Mouse (Mus musculus) midbrain, embryonic 13.5 days (tissue): ENCODE measurements at regions not wholly inside any gene's neighbourhood (a gene's known extent, or its start where the extent isn't known, plus 50 kb on each side); places are given as distances from the start of the nearest gene placed in this dataset.

Experiments used
- ATAC-seq: fragments of 200-750 bp; cut with Nextera tagmentation; 2 replicates; pipeline ENCODE4 v1.8.0; 2017; ENCODE audit warnings: mild to moderate bottlenecking, moderate TSS enrichment, moderate library complexity
- H3K27ac ChIP-seq: fragments of 300-500 bp; sonication (generic); 2 replicates; pipeline ENCODE4 v1.5.1; 2015; ENCODE audit warnings: inconsistent platforms, mild to moderate bottlenecking, moderate library complexity
- H3K27me3 ChIP-seq: fragments of 300-500 bp; sonication (generic); 2 replicates; pipeline ENCODE4 v1.6.1; 2015; ENCODE audit warnings: mild to moderate bottlenecking, inconsistent platforms
- H3K36me3 ChIP-seq: fragments of 300-500 bp; sonication (generic); 2 replicates; pipeline ENCODE4 v1.6.1; 2015; ENCODE audit warnings: mild to moderate bottlenecking, inconsistent platforms
- H3K4me1 ChIP-seq: fragments of 300-500 bp; sonication (generic); replicated peaks from 2 replicates; pipeline ENCODE4 v1.6.1; 2015; ENCODE audit warnings: inconsistent platforms
- H3K4me2 ChIP-seq: fragments of 300-500 bp; sonication (generic); replicated peaks from 2 replicates; pipeline ENCODE4 v1.6.1; 2015; ENCODE audit warnings: moderate library complexity, mild to moderate bottlenecking, inconsistent platforms
- H3K4me3 ChIP-seq: fragments of 300-500 bp; sonication (generic); replicated peaks from 2 replicates; pipeline ENCODE4 v1.5.1; 2015; ENCODE audit warnings: mild to moderate bottlenecking, inconsistent platforms
- H3K9ac ChIP-seq: fragments of 300-500 bp; sonication (generic); replicated peaks from 2 replicates; pipeline ENCODE4 v1.6.1; 2015; ENCODE audit warnings: mild to moderate bottlenecking, inconsistent platforms
- H3K9me3 ChIP-seq: fragments of 300-500 bp; sonication (generic); 2 replicates; pipeline ENCODE4 v1.6.1; 2016; ENCODE audit warnings: mild to moderate bottlenecking, inconsistent platforms
- whole genome bisulfite sequencing: fragments of 180-500 bp; shearing (Covaris S2); methylation state at CpG from one replicate; pipeline ENCODE4 v1.1.7; 2015; 5-methylcytosine and 5-hydroxymethylcytosine counted together

DNA sequence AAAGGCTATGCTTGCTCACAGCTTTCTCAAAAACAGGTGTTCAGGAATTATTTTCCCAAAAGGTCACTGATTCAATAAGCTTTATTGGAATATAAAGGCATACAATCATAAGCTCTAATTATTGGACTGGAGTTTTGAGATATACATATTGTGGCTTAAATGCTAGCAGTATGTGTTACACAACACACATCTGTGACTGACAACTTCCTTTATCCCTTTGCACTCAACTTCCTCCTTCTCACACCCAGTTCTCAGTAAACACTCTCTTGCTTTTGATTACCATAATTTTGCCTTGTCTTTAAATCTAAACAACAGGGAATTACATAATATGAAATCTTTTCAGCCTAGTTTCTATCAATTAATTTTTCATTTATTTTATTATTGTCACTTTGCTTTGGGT is 222.5 kb downstream of the Snx13 start:
- no peaks in the 10 kb centered on the region for H3K9me3 ChIP-seq
- ATAC-seq = no peak
- no peak overlapping the region for H3K27ac ChIP-seq
- H3K36me3 ChIP-seq = no peaks in the 10 kb centered on the region
- H3K4me3 ChIP-seq = no peak overlapping the region
- no peak overlapping the region for H3K9ac ChIP-seq
- H3K4me1 ChIP-seq = no peaks in the 10 kb centered on the region
- no peaks in the 10 kb centered on the region for H3K27me3 ChIP-seq
- H3K4me2 ChIP-seq = no peak overlapping the region

DNA sequence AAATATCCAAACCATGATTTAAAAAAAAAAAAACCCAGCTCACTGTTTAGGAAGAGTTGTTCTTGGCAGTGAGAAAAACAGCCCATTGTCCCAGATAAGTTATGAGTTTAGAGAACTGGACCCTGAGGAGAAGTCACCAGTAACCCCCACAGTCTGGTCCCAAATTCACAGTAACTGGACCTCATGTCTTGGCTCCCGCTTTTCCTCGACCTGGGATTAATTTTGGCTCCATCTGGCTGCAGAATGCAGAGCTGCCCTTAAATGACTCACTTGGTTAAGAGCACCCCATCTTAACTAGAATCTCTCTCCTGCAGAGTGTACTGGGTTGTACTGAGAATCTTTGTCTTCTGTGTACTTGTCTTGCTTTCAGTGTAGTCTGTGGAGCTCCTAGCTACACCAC is 221.0 kb downstream of the Snx13 start:
- no peaks in the 10 kb centered on the region for H3K4me1 ChIP-seq
- ATAC-seq = no peak
- no peaks in the 10 kb centered on the region for H3K9me3 ChIP-seq
- H3K27ac ChIP-seq = no peak overlapping the region
- no peaks in the 10 kb centered on the region for H3K27me3 ChIP-seq
- H3K4me2 ChIP-seq = no peak overlapping the region
- 77% methylated on average over 2 of the region's 2 CpGs for WGBS
- H3K9ac ChIP-seq = no peak overlapping the region
- H3K4me3 ChIP-seq = no peak overlapping the region
- no peaks in the 10 kb centered on the region for H3K36me3 ChIP-seq

DNA sequence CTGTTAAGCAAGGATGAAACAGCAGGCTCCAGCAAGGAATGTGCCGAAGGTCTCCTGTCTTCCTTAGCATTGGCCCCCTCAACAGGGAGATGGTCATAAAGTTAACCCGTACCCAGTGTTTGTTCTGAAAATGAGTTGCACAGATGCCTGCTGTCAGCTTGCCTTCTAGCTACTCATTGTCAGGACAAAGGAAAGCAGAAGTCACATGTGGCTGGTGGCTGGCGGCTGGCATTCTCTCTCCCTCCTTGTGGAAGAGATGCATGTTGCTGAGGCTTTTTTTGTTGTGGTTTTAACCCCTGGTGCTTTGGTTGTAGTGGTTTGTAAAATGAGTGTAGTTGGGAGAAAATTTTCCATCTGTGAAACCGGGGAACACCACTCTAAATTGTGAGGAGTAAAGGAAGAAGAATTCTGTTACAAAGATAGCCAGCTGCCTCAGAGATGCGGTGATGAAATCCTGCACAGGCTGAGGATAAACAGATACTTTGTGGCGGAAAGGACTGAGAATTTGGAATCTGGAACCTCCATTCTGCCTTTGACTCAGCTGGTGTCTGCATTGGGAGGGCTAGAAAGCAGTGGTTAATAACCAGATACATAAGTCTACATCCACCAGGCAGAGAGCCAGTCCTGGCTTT is 220.2 kb downstream of the Snx13 start:
- no peak overlapping the region for H3K4me3 ChIP-seq
- no peaks in the 10 kb centered on the region for H3K27me3 ChIP-seq
- H3K4me2 ChIP-seq = no peak overlapping the region
- H3K9me3 ChIP-seq = no peaks in the 10 kb centered on the region
- H3K27ac ChIP-seq = no peak overlapping the region
- no peaks in the 10 kb centered on the region for H3K36me3 ChIP-seq
- 68% methylated on average over 6 of the region's 6 CpGs for WGBS
- no peaks in the 10 kb centered on the region for H3K4me1 ChIP-seq
- H3K9ac ChIP-seq = no peak overlapping the region
- no peak for ATAC-seq

DNA sequence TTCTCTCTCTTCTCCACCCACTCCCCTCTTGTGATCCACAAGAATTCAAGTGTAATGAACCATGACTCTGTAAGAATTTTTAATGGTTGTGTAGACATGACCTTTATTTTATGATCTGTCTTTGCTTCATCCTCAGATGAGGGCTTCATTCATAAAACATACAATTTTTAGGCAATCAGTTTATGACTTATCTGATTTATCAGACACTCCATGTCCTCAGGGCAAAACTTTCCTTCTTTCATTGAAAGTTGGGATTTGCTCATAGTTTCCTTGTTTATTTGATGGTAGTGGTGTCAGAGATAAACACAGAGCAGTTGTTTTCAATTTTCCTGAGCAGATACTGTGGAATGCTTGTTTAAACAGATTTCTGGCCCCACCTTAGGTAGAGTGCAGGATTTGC is 212.8 kb downstream of the Snx13 start:
- H3K9me3 ChIP-seq = no peaks in the 10 kb centered on the region
- H3K4me3 ChIP-seq = no peak overlapping the region
- no peak for ATAC-seq
- H3K4me2 ChIP-seq = no peak overlapping the region
- no peaks in the 10 kb centered on the region for H3K27me3 ChIP-seq
- no peaks in the 10 kb centered on the region for H3K36me3 ChIP-seq
- no peaks in the 10 kb centered on the region for H3K4me1 ChIP-seq
- no peak overlapping the region for H3K27ac ChIP-seq
- H3K9ac ChIP-seq = no peak overlapping the region

DNA sequence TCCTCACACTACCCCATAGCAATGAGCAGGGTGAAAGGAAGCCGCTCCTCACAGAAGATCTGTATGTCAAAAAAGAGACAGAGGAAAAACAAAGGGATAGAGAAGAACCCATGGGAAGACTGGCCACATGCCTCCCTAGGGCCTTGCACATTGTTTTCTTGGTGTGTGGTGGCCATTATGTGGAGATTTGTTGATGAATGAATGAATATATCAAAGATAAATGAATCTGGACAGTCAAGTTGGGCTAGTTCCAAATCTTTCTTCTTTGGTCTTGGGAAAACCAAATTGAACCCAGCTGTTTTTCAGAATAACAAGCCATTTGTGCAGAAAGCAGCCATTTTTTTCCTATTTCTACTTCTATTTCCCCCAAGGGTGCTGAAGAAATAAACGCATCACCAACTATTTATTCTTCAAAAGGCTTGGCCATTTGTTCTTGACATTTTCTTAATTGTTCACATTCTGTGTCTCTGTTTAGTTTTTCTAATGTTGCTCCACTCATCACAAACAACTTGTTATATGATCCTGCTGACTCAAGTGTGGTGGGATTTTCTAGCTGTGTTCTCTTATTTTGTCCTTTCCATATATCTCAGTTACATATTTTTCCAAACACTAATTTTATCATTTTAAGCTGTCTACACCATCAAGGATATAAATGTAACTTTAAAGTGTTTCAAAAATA is 208.9 kb downstream of the Snx13 start:
- Histone ChIP-seq H3K4me1 (no peaks in the 10 kb centered on the region), H3K9ac (no peak overlapping the region), H3K27ac (no peak overlapping the region), H3K36me3 (no peaks in the 10 kb centered on the region), H3K4me2 (no peak overlapping the region), H3K4me3 (no peak overlapping the region), H3K9me3 (no peaks in the 10 kb centered on the region), H3K27me3 (no peaks in the 10 kb centered on the region)
- WGBS = 96% methylated on average over 2 of the region's 2 CpGs
- ATAC-seq = no peak

DNA sequence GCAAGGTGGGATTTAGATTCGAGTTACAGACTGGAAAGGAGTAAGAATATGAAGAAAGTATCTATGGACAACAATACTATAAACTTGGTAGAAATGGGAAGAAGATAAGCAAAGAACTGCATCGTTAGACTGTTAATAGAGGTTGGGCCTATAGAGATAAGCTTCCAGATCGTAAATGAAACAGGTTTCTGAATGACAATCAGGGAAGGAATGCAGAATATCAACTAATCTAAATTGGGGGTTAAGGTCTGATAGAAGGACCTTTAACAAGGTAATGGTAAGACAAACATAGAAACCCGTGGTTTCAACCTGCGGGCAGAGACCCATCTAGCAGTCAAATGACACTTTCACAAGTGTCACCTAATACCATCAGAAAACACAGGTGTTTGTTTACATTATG is 201.5 kb downstream of the Snx13 start:
- Histone ChIP-seq H3K4me3 (no peak overlapping the region), H3K4me2 (no peak overlapping the region), H3K27me3 (no peaks in the 10 kb centered on the region), H3K9me3 (no peaks in the 10 kb centered on the region), H3K4me1 (no peaks in the 10 kb centered on the region), H3K27ac (no peak overlapping the region), H3K9ac (no peak overlapping the region), H3K36me3 (no peaks in the 10 kb centered on the region)
- WGBS = 87% methylated on average over 5 of the region's 5 CpGs
- ATAC-seq = no peak

DNA sequence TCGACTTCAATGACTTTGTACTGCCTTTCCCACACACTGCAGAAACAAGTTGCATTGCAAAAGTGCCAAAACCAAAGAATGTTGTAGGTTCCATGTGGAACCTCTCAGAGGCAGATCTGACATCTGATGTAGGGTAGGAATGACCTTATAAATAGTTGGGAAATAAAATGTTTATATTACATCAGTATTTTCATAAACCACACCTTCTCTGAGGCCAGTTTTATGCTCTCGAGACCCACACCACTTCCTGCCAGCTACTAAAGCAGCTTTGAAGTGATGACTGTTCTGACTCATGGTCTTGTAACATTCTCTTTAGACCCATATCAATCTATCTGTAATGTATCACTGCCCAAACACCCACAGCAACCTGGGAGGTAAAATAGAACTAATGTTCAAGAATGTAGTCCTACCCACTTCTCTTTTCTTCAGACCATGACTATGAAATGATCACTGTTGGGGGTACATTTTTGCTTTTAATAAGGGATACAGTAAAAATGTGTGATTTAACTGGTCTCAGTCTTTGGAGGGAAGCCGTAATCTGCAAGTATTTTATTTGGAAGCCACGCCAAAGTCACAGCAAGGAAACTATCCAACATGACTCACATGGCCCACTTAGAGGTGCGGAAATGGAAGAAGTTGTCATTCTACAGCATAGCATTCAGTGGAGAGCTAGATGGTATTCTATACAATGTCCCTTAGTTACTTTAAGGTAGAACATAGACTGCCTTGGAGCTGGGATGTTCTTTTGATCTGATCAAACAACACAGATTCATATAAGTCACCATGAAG is 199.4 kb downstream of the Snx13 start:
- Histone ChIP-seq H3K9ac (no peak overlapping the region), H3K4me1 (no peaks in the 10 kb centered on the region), H3K27me3 (no peaks in the 10 kb centered on the region), H3K36me3 (no peaks in the 10 kb centered on the region), H3K4me3 (no peak overlapping the region), H3K4me2 (no peak overlapping the region), H3K9me3 (no peaks in the 10 kb centered on the region), H3K27ac (no peak overlapping the region)
- 91% methylated on average over 5 of the region's 5 CpGs for WGBS
- no peak for ATAC-seq

DNA sequence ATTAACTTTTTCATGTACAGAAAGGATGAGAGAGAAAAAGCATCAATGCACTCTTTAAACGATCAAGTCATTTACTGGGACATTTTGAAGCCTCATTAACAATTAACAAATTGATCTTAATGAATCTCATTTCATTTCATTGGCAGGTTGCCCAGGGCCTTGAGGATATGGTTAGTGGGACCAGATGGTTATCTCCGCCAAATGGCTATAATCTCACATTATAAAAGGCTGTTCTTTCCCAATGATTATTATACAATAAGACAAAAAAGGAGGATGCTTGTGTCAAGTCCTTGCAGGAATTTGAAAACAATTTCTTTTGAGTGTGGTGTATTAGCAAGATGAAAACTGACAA is 185.3 kb downstream of the Snx13 start:
- Histone ChIP-seq H3K4me2 (no peak overlapping the region), H3K27ac (no peak overlapping the region), H3K36me3 (no peaks in the 10 kb centered on the region), H3K4me3 (no peak overlapping the region), H3K4me1 (0 out of 2 replicates have a peak, but pooled peaks cover 4% of the 10 kb centered on the region), H3K27me3 (no peaks in the 10 kb centered on the region), H3K9ac (no peak overlapping the region), H3K9me3 (no peaks in the 10 kb centered on the region)
- peak; percentile 45; the same call in 1 of the 2 replicates for ATAC-seq
- 67% methylated on average over 2 of the region's 2 CpGs for WGBS

DNA sequence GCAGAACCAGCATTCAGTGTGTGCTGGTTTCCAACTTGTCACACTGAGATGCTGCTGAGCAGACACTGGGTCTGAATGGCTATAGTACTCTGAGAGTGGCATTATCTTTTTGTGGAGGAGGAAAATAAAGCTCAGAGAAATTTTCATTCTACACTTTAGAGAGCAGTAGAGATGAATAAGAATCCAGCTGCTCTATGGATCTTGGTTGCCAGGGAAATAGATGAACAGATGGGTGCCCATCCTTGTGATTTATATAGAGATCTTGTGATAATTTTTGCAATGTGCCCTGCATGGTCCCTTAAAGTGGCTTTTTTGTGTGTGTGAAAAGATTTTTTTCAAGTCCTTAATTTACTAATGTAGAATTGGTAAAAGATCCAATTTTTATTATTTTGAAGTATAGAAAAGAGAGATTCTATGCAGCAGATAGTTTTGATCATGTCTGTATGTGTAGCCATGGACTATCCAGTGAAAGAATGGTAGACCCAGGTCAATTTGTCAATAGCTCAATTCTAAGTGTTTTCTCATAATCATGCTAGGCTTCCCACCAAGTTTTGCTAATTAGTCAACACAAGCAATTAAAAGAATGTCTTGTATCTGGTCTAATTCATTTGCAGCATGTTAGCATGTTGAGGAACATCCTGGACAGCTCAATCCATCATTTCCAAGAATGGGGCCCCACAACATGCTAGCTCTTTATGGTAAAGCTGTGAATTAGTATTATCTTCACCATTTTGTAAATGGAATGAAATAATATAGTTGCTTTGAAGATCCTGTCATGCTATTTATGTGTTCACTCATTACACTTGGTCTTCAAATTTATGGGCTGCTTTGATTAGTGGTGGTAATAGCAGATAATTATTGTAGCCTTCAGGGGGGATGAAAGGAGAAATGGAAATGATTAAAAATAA is 184.7 kb downstream of the Snx13 start:
- no peaks in the 10 kb centered on the region for H3K27me3 ChIP-seq
- peak; percentile 55; the same call in 1 of the 2 replicates for ATAC-seq
- 0 out of 2 replicates have a peak, but pooled peaks cover 4% of the 10 kb centered on the region for H3K4me1 ChIP-seq
- H3K9me3 ChIP-seq = no peaks in the 10 kb centered on the region
- no peaks in the 10 kb centered on the region for H3K36me3 ChIP-seq
- H3K27ac ChIP-seq = no peak overlapping the region
- H3K9ac ChIP-seq = no peak overlapping the region
- H3K4me2 ChIP-seq = no peak overlapping the region
- no peak overlapping the region for H3K4me3 ChIP-seq

DNA sequence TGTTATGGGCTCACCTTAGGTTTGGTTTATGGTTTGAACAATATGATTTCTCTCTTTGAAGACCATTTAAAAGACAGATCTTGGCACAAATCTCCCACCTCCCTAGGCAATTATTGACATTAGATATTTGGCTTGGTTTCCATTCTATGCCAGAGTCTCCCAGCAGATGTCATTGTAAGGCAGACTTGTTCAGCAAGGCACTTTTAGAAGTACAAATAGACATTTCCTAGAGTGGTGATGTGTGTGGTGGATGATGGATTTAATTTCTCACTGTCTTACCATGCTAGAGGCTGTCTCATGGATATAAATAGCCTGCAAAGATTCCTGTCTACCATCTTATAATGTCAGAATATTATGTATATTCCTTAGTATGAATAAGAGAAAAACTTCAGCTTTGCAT is 173.4 kb downstream of the Snx13 start:
- H3K36me3 ChIP-seq = no peaks in the 10 kb centered on the region
- H3K4me1 ChIP-seq = no peaks in the 10 kb centered on the region
- H3K27me3 ChIP-seq = no peaks in the 10 kb centered on the region
- H3K4me2 ChIP-seq = no peak overlapping the region
- no peak overlapping the region for H3K4me3 ChIP-seq
- no peak overlapping the region for H3K27ac ChIP-seq
- H3K9me3 ChIP-seq = no peaks in the 10 kb centered on the region
- ATAC-seq = no peak
- H3K9ac ChIP-seq = no peak overlapping the region

DNA sequence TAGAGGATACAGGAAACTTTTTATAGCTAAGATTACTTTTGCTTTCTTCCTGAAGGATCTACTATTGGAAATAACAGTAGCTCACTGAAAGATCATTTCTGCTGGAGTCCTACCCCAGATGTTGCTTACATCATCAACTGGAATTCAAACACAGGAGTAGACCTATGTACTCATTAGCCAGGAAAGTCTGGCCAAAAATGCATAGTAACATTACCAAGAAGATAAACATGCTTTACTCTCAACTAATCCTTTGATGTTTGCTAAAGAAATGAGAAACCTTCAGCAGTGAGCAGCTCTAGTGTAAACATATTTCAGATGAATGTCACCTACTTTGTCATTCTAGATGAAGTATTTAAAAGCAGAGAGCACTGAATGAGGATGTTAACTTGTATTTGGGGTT is 173.0 kb downstream of the Snx13 start:
- Histone ChIP-seq H3K4me2 (no peak overlapping the region), H3K36me3 (no peaks in the 10 kb centered on the region), H3K27me3 (no peaks in the 10 kb centered on the region), H3K4me3 (no peak overlapping the region), H3K27ac (no peak overlapping the region), H3K4me1 (no peaks in the 10 kb centered on the region), H3K9me3 (no peaks in the 10 kb centered on the region), H3K9ac (no peak overlapping the region)
- ATAC-seq = no peak

DNA sequence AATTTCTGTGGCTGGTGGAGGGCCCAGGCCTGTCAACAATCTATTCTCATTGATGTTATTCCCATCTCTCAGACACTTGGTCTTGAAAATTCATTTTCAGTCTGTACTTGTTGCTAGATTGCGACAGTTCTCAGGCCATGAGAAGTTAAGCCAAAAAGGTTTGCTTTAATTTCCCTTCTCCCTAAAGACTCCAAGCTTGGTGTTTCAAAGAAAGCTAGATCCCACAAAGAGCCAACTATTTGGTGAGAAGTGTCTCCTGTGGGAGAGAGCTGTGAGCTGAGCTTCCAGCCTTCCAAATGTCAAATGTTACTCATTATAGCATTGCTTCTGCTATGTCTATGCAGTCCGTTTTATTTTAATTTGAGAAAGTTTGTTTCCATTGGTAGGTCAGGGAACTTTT is 169.7 kb downstream of the Snx13 start:
- no peak overlapping the region for H3K9ac ChIP-seq
- H3K9me3 ChIP-seq = no peaks in the 10 kb centered on the region
- no peaks in the 10 kb centered on the region for H3K36me3 ChIP-seq
- H3K4me2 ChIP-seq = no peak overlapping the region
- WGBS = 90% methylated on average over 2 of the region's 2 CpGs
- no peak overlapping the region for H3K27ac ChIP-seq
- H3K4me1 ChIP-seq = no peaks in the 10 kb centered on the region
- no peak for ATAC-seq
- H3K4me3 ChIP-seq = no peak overlapping the region
- H3K27me3 ChIP-seq = no peaks in the 10 kb centered on the region
